Comparison of ENCODE assay signal across 10 mouse cellular contexts in genomic region chr10:107442781-107443180, GRCm38 (mm10). TPM values are rescaled to one million over a fixed set of nuclear protein-coding genes. Genes with fewer than 3 reads are reported as not detected.
DNase-seq lines count a peak whose midpoint lies in the region; ATAC-seq and TF ChIP-seq lines count a peak whose summit lies in the region.
"Had no signal": no experiment of that assay in that cellular context is flagged by ENCODE, and none has a peak within 500 bp of the region (broad histone marks: within the 10 kb centered on the region; RNA-seq: fewer than 3 reads in every experiment).

No protein-coding gene starts in this region.

- no peak overlapping the region for H3K27ac ChIP-seq in cerebellum, adult 2 months (ENCODE audit: insufficient read depth, low read length)
- H3K27ac ChIP-seq: liver, embryonic 13.5 days had no signal

- TF ChIP-seq POLR2A in cerebellum, adult 2 months (IDR thresholded peaks at IDR 0.05; ENCODE audit: borderline replicate concordance, insufficient read depth, low read length): no peak

- H3K27me3 ChIP-seq in cerebellum, adult 2 months (ENCODE audit: control insufficient read depth, insufficient read depth, low read length): no peaks in the 10 kb centered on the region
- H3K27me3 ChIP-seq: liver, embryonic 13.5 days had no signal

- H3K4me3 ChIP-seq in cerebellum, adult 2 months (replicated peaks; ENCODE audit: insufficient read depth, low read depth, low read length): no peak overlapping the region
- H3K4me3 ChIP-seq: liver, embryonic 13.5 days had no signal

- peak; percentile 15; the same call in 1 of the 2 replicates for TF ChIP-seq CTCF in cerebellum, adult 2 months (IDR thresholded peaks at IDR 0.05; ENCODE audit: borderline replicate concordance, insufficient read depth, low read depth, low read length)

- ATAC-seq in CD4-positive, CD25-positive, alpha-beta regulatory T cell, adult 4 months: no peak

- no peaks in the 10 kb centered on the region for H3K4me1 ChIP-seq in cerebellum, adult 2 months (ENCODE audit: control insufficient read depth, insufficient read depth, low read length)
- H3K4me1 ChIP-seq: liver, embryonic 13.5 days had no signal

- 16% methylated on average over 4 of the region's 4 CpGs for WGBS in cerebellum, adult 2 months

- no peak for DNase-seq in cerebellum, adult 2 months
- no peak for DNase-seq in cerebellum, adult 11 months
- peak; percentile 52 for DNase-seq in layer of hippocampus, adult 11-12 months (ENCODE audit: low spot score)
- DNase-seq in layer of hippocampus, postnatal 36 days: no peak
- DNase-seq in Muller cell, postnatal 12 days (ENCODE audit: inconsistent ontology term): peak; percentile 9
- peak; percentile 34 for DNase-seq in forelimb bud, embryonic 11.5 days (ENCODE audit: low read depth, low spot score)
- peak; percentile 3 for DNase-seq in lung, postnatal 25 days (ENCODE audit: low spot score)
- DNase-seq: liver, embryonic 13.5 days had no signal

RNA-seq across cellular contexts. Expression of gene Myf5, which starts 43.2 kb away (rescaled TPM):
- polyA plus RNA-seq in cerebellum, adult 2 months (2012; rRNA removed): not detected in 2 replicates
- total RNA-seq in layer of hippocampus, postnatal 36 days (2021): not detected
- not detected for polyA plus RNA-seq in CD4-positive, CD25-positive, alpha-beta regulatory T cell, adult 4 months (2017; shearing (Covaris generic))
- polyA plus RNA-seq: small intestine, adult 2 months had no signal

RNA-seq across cellular contexts. Expression of gene Myf6, which starts 51.8 kb away (rescaled TPM):
- not detected in 2 replicates for polyA plus RNA-seq in cerebellum, adult 2 months (2012; rRNA removed)
- not detected for total RNA-seq in layer of hippocampus, postnatal 36 days (2021)
- not detected for polyA plus RNA-seq in CD4-positive, CD25-positive, alpha-beta regulatory T cell, adult 4 months (2017; shearing (Covaris generic))
- polyA plus RNA-seq: small intestine, adult 2 months had no signal

Comparison
In these comparisons a context has a peak if more than half of its experiments do, and no peak if none do; other contexts are left out.
1. DNase-seq: peak in layer of hippocampus, adult 11-12 months (single experiment), Muller cell, postnatal 12 days (single experiment), forelimb bud, embryonic 11.5 days (single experiment) and lung, postnatal 25 days (single experiment); none in cerebellum, adult 2 months (0 of 2), cerebellum, adult 11 months (single experiment) and layer of hippocampus, postnatal 36 days (0 of 2).